Mouse (Mus musculus): ENCODE data around the gene Sgcg. TPM values are rescaled to one million over a fixed set of nuclear protein-coding genes. Genes with fewer than 3 reads are reported as not detected.

Sgcg gene
- polyA plus RNA-seq, 1 experiment from 2014 or later = not detected

GRCm38 (mm10) chr14:61267908-61268475 is 9.7 kb upstream of the Sgcg start:
- no peaks in the 10 kb centered on the region for H3K36me3 ChIP-seq
- no peak for DNase-seq (ENCODE audit: low spot score)
- no peak overlapping the region for H3K4me3 ChIP-seq
- H3K9me3 ChIP-seq (replicated peaks) = no peaks in the 10 kb centered on the region
- H3K27ac ChIP-seq (replicated peaks) = no peak overlapping the region
- H3K27me3 ChIP-seq (ENCODE audit: low read depth, poor library complexity, severe bottlenecking) = peaks cover 18% of the 10 kb centered on the region
- WGBS = 73% methylated on average over 5 of the region's 5 CpGs
- H3K4me1 ChIP-seq = 0 out of 2 replicates have a peak, but pooled peaks cover 5% of the 10 kb centered on the region

GRCm38 (mm10) chr14:61259084-61259483 is 794 bp upstream of the Sgcg start:
- H3K9me3 ChIP-seq (replicated peaks) = no peaks in the 10 kb centered on the region
- H3K36me3 ChIP-seq = no peaks in the 10 kb centered on the region
- H3K27me3 ChIP-seq (ENCODE audit: low read depth, poor library complexity, severe bottlenecking) = no peaks in the 10 kb centered on the region
- no peak for DNase-seq (ENCODE audit: low spot score)
- WGBS = 61% methylated on average over 3 of the region's 3 CpGs
- H3K4me3 ChIP-seq = no peak overlapping the region
- H3K4me1 ChIP-seq = no peaks in the 10 kb centered on the region
- no peak overlapping the region for H3K27ac ChIP-seq (replicated peaks)

- H3K27ac ChIP-seq (replicated peaks) = no peak overlapping the region
- no peak for DNase-seq (ENCODE audit: low spot score)
- H3K36me3 ChIP-seq = no peaks in the 10 kb centered on the region
- H3K27me3 ChIP-seq (ENCODE audit: low read depth, poor library complexity, severe bottlenecking) = no peaks in the 10 kb centered on the region
- 93% methylated on average over 14 of the region's 15 CpGs for WGBS
- H3K4me3 ChIP-seq = no peak overlapping the region
- peaks cover 8% of the 10 kb centered on the region; the same call in 1 of the 2 replicates for H3K9me3 ChIP-seq (replicated peaks)
- H3K4me1 ChIP-seq = no peaks in the 10 kb centered on the region
These were observed 5.5 kb downstream of the Sgcg start for GRCm38 (mm10) chr14:61252596-61253388.

GRCm38 (mm10) chr14:61246444-61246843 is 11.8 kb downstream of the Sgcg start:
- no peaks in the 10 kb centered on the region for H3K36me3 ChIP-seq
- peaks cover 9% of the 10 kb centered on the region; the same call in 1 of the 2 replicates for H3K9me3 ChIP-seq (replicated peaks)
- H3K27me3 ChIP-seq (ENCODE audit: low read depth, poor library complexity, severe bottlenecking) = no peaks in the 10 kb centered on the region
- no peaks in the 10 kb centered on the region for H3K4me1 ChIP-seq
- DNase-seq (ENCODE audit: low spot score) = no peak
- 90% methylated on average over 3 of the region's 3 CpGs for WGBS
- no peak overlapping the region for H3K4me3 ChIP-seq
- H3K27ac ChIP-seq (replicated peaks) = no peak overlapping the region

- no peaks in the 10 kb centered on the region; the same call in 1 of the 2 replicates for H3K9me3 ChIP-seq (replicated peaks)
- H3K4me3 ChIP-seq = no peak overlapping the region
- H3K4me1 ChIP-seq = no peaks in the 10 kb centered on the region
- no peaks in the 10 kb centered on the region for H3K27me3 ChIP-seq (ENCODE audit: low read depth, poor library complexity, severe bottlenecking)
- no peaks in the 10 kb centered on the region for H3K36me3 ChIP-seq
- no peak for DNase-seq (ENCODE audit: low spot score)
- H3K27ac ChIP-seq (replicated peaks) = no peak overlapping the region
- WGBS = 40% methylated on average over 6 of the region's 6 CpGs
These were observed 15.7 kb downstream of the Sgcg start for GRCm38 (mm10) chr14:61242611-61243010.

GRCm38 (mm10) chr14:61238751-61239150 is 19.5 kb downstream of the Sgcg start:
- no peaks in the 10 kb centered on the region for H3K9me3 ChIP-seq (replicated peaks)
- H3K4me1 ChIP-seq = no peaks in the 10 kb centered on the region
- no peaks in the 10 kb centered on the region for H3K27me3 ChIP-seq (ENCODE audit: low read depth, poor library complexity, severe bottlenecking)
- no peaks in the 10 kb centered on the region for H3K36me3 ChIP-seq
- 82% methylated on average over 9 of the region's 9 CpGs for WGBS
- no peak for DNase-seq (ENCODE audit: low spot score)
- H3K4me3 ChIP-seq = no peak overlapping the region
- H3K27ac ChIP-seq (replicated peaks) = no peak overlapping the region

- Histone ChIP-seq H3K4me1 (no peaks in the 10 kb centered on the region), H3K9me3 (replicated peaks) (no peaks in the 10 kb centered on the region), H3K36me3 (no peaks in the 10 kb centered on the region), H3K4me3 (no peak overlapping the region), H3K27ac (replicated peaks) (no peak overlapping the region), H3K27me3 (ENCODE audit: low read depth, poor library complexity, severe bottlenecking) (no peaks in the 10 kb centered on the region)
- WGBS = 47% methylated on average over 4 of the region's 4 CpGs
- no peak for DNase-seq (ENCODE audit: low spot score)
These were observed 21.1 kb downstream of the Sgcg start for GRCm38 (mm10) chr14:61237101-61237654.

- Histone ChIP-seq H3K9me3 (replicated peaks) (no peaks in the 10 kb centered on the region), H3K4me3 (no peak overlapping the region), H3K27ac (replicated peaks) (no peak overlapping the region), H3K36me3 (no peaks in the 10 kb centered on the region), H3K4me1 (no peaks in the 10 kb centered on the region), H3K27me3 (ENCODE audit: low read depth, poor library complexity, severe bottlenecking) (no peaks in the 10 kb centered on the region)
- WGBS = 71% methylated on average over 5 of the region's 5 CpGs
- DNase-seq (ENCODE audit: low spot score) = no peak
These were observed 22.3 kb downstream of the Sgcg start for GRCm38 (mm10) chr14:61235846-61236474.

GRCm38 (mm10) chr14:61232016-61232568 is 26.2 kb downstream of the Sgcg start:
- Histone ChIP-seq H3K4me3 (no peak overlapping the region), H3K4me1 (no peaks in the 10 kb centered on the region), H3K27ac (replicated peaks) (no peak overlapping the region), H3K36me3 (no peaks in the 10 kb centered on the region), H3K9me3 (replicated peaks) (no peaks in the 10 kb centered on the region), H3K27me3 (ENCODE audit: low read depth, poor library complexity, severe bottlenecking) (no peaks in the 10 kb centered on the region)
- no peak for DNase-seq (ENCODE audit: low spot score)
- WGBS = 93% methylated on average over 13 of the region's 13 CpGs

GRCm38 (mm10) chr14:61230179-61230578 is 28.1 kb downstream of the Sgcg start:
- no peaks in the 10 kb centered on the region for H3K27me3 ChIP-seq (ENCODE audit: low read depth, poor library complexity, severe bottlenecking)
- WGBS = 93% methylated on average over 4 of the region's 4 CpGs
- H3K36me3 ChIP-seq = no peaks in the 10 kb centered on the region
- no peak for DNase-seq (ENCODE audit: low spot score)
- H3K9me3 ChIP-seq (replicated peaks) = no peaks in the 10 kb centered on the region
- no peak overlapping the region for H3K27ac ChIP-seq (replicated peaks)
- no peaks in the 10 kb centered on the region for H3K4me1 ChIP-seq
- no peak overlapping the region for H3K4me3 ChIP-seq

GRCm38 (mm10) chr14:61229763-61230162 is 28.5 kb downstream of the Sgcg start:
- Histone ChIP-seq H3K4me1 (no peaks in the 10 kb centered on the region), H3K36me3 (no peaks in the 10 kb centered on the region), H3K9me3 (replicated peaks) (no peaks in the 10 kb centered on the region), H3K4me3 (no peak overlapping the region), H3K27me3 (ENCODE audit: low read depth, poor library complexity, severe bottlenecking) (no peaks in the 10 kb centered on the region), H3K27ac (replicated peaks) (no peak overlapping the region)
- DNase-seq (ENCODE audit: low spot score) = no peak
- WGBS = 88% methylated on average over 5 of the region's 5 CpGs

GRCm38 (mm10) chr14:61226151-61226550 is 32.1 kb downstream of the Sgcg start:
- Histone ChIP-seq H3K36me3 (no peaks in the 10 kb centered on the region), H3K4me1 (peaks cover 9% of the 10 kb centered on the region; the same call in 1 of the 2 replicates), H3K27ac (replicated peaks) (no peak overlapping the region), H3K4me3 (no peak overlapping the region), H3K9me3 (replicated peaks) (no peaks in the 10 kb centered on the region), H3K27me3 (ENCODE audit: low read depth, poor library complexity, severe bottlenecking) (no peaks in the 10 kb centered on the region)
- no peak for DNase-seq (ENCODE audit: low spot score)
- 59% methylated on average over 1 of the region's 1 CpGs for WGBS
